Mouse (Mus musculus): ENCODE measurements around the gene Dock9. TPM values are rescaled to one million over a fixed set of nuclear protein-coding genes. Genes with fewer than 3 reads are reported as not detected.

The Dock9 gene
- total and polyA plus RNA-seq, 3 experiments = 9.3 to 12.2 (median 10.3) TPM

DNA sequence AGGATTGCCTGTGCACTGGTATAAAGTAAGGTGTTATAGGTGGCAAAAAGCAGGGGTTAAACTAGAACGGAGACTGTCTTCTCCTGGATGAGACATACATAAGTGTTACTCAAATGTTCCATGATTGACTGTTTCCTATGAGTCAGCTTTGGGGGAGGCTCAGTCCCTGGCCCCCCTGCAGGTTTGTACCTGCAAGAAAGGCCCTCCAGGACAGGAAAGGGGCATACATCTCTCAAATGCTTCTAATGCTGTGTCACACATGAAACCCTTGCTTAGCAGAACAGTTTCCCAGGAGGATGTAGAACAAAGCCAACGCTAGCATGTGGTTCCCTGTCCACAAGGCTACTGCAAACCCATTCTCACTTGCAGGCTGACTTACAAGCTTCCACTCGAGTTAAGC lies 87.5 kb downstream of the Dock9 start (continued):
- TF ChIP-seq USF1 (IDR thresholded peaks at IDR 0.05; ENCODE audit: low read depth, low read length) (no peak), ZNF384 (IDR thresholded peaks at IDR 0.05; ENCODE audit: low read depth, low read length) (peak; percentile 15; the same call in 1 of the 2 replicates), NRF1 (IDR thresholded peaks at IDR 0.05; ENCODE audit: low read depth, low read length) (peak; percentile 22; the same call in 1 of the 2 replicates), ELF1 (IDR thresholded peaks at IDR 0.05; ENCODE audit: low read depth, low read length) (0 out of 2 replicates have a peak, but pooled peaks have one; percentile 30)

DNA sequence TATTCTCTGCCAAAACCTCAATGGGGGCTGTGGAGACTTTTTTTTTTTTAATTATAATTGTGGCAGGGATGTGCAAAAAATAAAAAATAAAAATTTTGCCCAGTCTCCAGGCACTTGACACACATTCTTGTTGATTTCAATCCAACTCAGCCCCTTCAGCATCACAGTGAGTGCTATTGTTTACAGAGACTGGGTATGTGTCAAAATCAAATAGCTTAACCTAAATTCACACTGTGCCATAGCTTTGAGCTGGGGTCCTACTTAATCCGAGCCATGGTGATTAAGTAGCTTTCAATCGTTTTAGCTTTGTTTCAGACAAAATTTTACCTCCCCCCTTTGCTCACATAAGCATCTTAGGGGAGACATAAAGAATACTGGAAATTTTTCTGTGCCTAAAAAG lies 89.4 kb downstream of the Dock9 start:
- no peak overlapping the region for H3K27ac ChIP-seq (ENCODE audit: insufficient read depth, low read depth)
- in situ Hi-C loops (cut with MboI; ENCODE audit: low pct_ligation_motif_present, low pct_unique_long_range_greater_than_20kb, low sequenced_read_pairs) = no loop called here
- H3K79me2 ChIP-seq (replicated peaks; ENCODE audit: control insufficient read depth, extremely low read depth, insufficient read depth, poor library complexity, severe bottlenecking) = peaks cover 31% of the 10 kb centered on the region
- peak overlapping the region in 2 of 3 experiments; percentile 52 to 55 for H3K4me3 ChIP-seq (replicated peaks in 1 of 3; ENCODE audit: low read depth in 2 of 3, low read length in 2 of 3, poor library complexity in 1 of 3)
- dilution Hi-C loops (cut with MboI; ENCODE audit: extremely low pct_ligation_motif_present, extremely low pct_unique_long_range_greater_than_20kb, low sequenced_read_pairs) = no loop called here
- no peaks in the 10 kb centered on the region for H3K27me3 ChIP-seq (replicated peaks)
- peaks cover 22 to 95% of the 10 kb centered on the region in 2 experiments for H3K4me1 ChIP-seq (ENCODE audit: control insufficient read depth in 1 of 2, insufficient read depth in 2 of 2)
- DNase-seq (ENCODE audit: extremely low read depth) = no peak
- TF ChIP-seq MAX (IDR thresholded peaks at IDR 0.05; ENCODE audit: low read length) (no peak), BHLHE40 (IDR thresholded peaks at IDR 0.05; ENCODE audit: low read depth, low read length) (no peak), ETS1 (conservative IDR thresholded peaks at IDR 0.05; ENCODE audit: low read depth, low read length) (no peak), CHD1 (IDR thresholded peaks at IDR 0.05; ENCODE audit: low read depth, low read length) (no peak), POLR2A (IDR thresholded peaks at IDR 0.05; ENCODE audit: low read depth, low read length) (no peak), CHD2 (IDR thresholded peaks at IDR 0.05; ENCODE audit: low read length) (no peak), POLR2AphosphoS2 (IDR thresholded peaks at IDR 0.05; ENCODE audit: low read depth, low read length) (no peak), NRF1 (IDR thresholded peaks at IDR 0.05; ENCODE audit: low read depth, low read length) (no peak), USF2 (conservative IDR thresholded peaks at IDR 0.05; ENCODE audit: low read depth, low read length) (no peak), ZC3H11A (IDR thresholded peaks at IDR 0.05; ENCODE audit: low read depth, low read length) (no peak), RAD21 (IDR thresholded peaks at IDR 0.05; ENCODE audit: low read depth, low read length) (no peak), USF1 (IDR thresholded peaks at IDR 0.05; ENCODE audit: low read depth, low read length) (no peak), JUND (conservative IDR thresholded peaks at IDR 0.05; ENCODE audit: low read depth, low read length) (no peak), MXI1 (IDR thresholded peaks at IDR 0.05; ENCODE audit: low read depth, low read length) (no peak), RCOR1 (conservative IDR thresholded peaks at IDR 0.05; ENCODE audit: low read depth, low read length) (no peak), SMC3 (IDR thresholded peaks at IDR 0.05; ENCODE audit: low read depth, low read length) (no peak)
- H3K36me3 ChIP-seq (replicated peaks in 1 of 2; ENCODE audit: control insufficient read depth in 1 of 2, insufficient read depth in 1 of 2, low read length in 1 of 2) = peaks cover 0 to 12% of the 10 kb centered on the region in 2 experiments
- peak overlapping the region; percentile 62 for H3K4me2 ChIP-seq (ENCODE audit: insufficient read depth, low read depth, poor library complexity, severe bottlenecking)
- H3K9me3 ChIP-seq (replicated peaks; ENCODE audit: low read length) = no peaks in the 10 kb centered on the region
- H3K9ac ChIP-seq (ENCODE audit: insufficient read depth, low read depth) = peak overlapping the region; percentile 61

DNA sequence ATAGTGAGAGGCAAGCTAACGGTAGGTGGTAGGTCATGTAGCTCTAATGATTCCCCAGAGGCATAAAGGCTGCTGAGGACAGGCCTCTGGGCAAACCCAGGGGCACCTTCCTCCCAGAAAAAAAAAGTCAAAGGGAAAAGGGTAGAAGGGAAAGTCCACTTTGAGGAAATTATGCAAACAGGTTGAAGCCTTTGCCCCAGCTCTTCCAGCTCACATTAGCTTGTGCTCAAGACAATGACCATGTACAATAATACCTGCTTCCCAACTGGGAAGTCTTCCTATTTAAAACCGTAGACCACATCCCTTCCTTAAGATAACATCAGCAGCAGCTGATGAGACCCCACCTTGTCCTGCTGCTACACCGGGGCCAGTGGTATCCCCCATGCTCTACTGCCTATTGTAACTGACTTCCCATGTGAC lies 91.1 kb downstream of the Dock9 start:
- dilution Hi-C loops (cut with MboI; ENCODE audit: extremely low pct_ligation_motif_present, extremely low pct_unique_long_range_greater_than_20kb, low sequenced_read_pairs) = no loop called here
- H3K36me3 ChIP-seq (replicated peaks in 1 of 2; ENCODE audit: control insufficient read depth in 1 of 2, insufficient read depth in 1 of 2, low read length in 1 of 2) = peaks cover 0 to 9% of the 10 kb centered on the region in 2 experiments
- H3K9me3 ChIP-seq (replicated peaks; ENCODE audit: low read length) = no peaks in the 10 kb centered on the region
- TF ChIP-seq USF1 (IDR thresholded peaks at IDR 0.05; ENCODE audit: low read depth, low read length) (no peak), SIN3A (IDR thresholded peaks at IDR 0.05; ENCODE audit: low read length) (no peak; the same call in 1 of the 2 replicates), MEF2A (IDR thresholded peaks at IDR 0.05; ENCODE audit: borderline replicate concordance, low read depth, low read length) (peak; percentile 84), MAZ (IDR thresholded peaks at IDR 0.05; ENCODE audit: low read depth, low read length) (no peak), JUND (conservative IDR thresholded peaks at IDR 0.05; ENCODE audit: low read depth, low read length) (no peak), KAT2A (IDR thresholded peaks at IDR 0.05; ENCODE audit: insufficient replicate concordance, low read length) (0 out of 2 replicates have a peak, but pooled peaks have one; percentile 47), RCOR1 (conservative IDR thresholded peaks at IDR 0.05; ENCODE audit: low read depth, low read length) (no peak), CHD2 (IDR thresholded peaks at IDR 0.05; ENCODE audit: low read length) (peak; percentile 65; the same call in 1 of the 2 replicates), ZC3H11A (IDR thresholded peaks at IDR 0.05; ENCODE audit: low read depth, low read length) (no peak), ELF1 (IDR thresholded peaks at IDR 0.05; ENCODE audit: low read depth, low read length) (peak; percentile 59), UBTF (IDR thresholded peaks at IDR 0.05; ENCODE audit: low read depth, low read length) (no peak), SMC3 (IDR thresholded peaks at IDR 0.05; ENCODE audit: low read depth, low read length) (0 out of 2 replicates have a peak, but pooled peaks have one; percentile 8), NELFE (IDR thresholded peaks at IDR 0.05; ENCODE audit: low read depth, low read length) (no peak), RAD21 (IDR thresholded peaks at IDR 0.05; ENCODE audit: low read depth, low read length) (no peak; the same call in none of the 2 replicates), POLR2AphosphoS2 (IDR thresholded peaks at IDR 0.05; ENCODE audit: low read depth, low read length) (no peak), USF2 (conservative IDR thresholded peaks at IDR 0.05; ENCODE audit: low read depth, low read length) (no peak), EP300 (IDR thresholded peaks at IDR 0.05; ENCODE audit: low read length) (peak; percentile 88), ZMIZ1 (IDR thresholded peaks at IDR 0.05; ENCODE audit: low read depth, low read length) (0 out of 2 replicates have a peak, but pooled peaks have one; percentile 51), CTCF (conservative IDR thresholded peaks at IDR 0.05 in 1 of 2, IDR thresholded peaks at IDR 0.05 in 1 of 2; ENCODE audit: low read depth in 2 of 2, low read length in 2 of 2) (no peak), MAFK (IDR thresholded peaks at IDR 0.05; ENCODE audit: insufficient replicate concordance, low read length) (no peak)

More for the DNA sequence above, 91.1 kb downstream of the Dock9 start:
- peaks cover 29 to 95% of the 10 kb centered on the region in 2 experiments for H3K4me1 ChIP-seq (ENCODE audit: control insufficient read depth in 1 of 2, insufficient read depth in 2 of 2)
- H3K4me2 ChIP-seq (ENCODE audit: insufficient read depth, low read depth, poor library complexity, severe bottlenecking) = peak overlapping the region; percentile 74
- H3K27ac ChIP-seq (ENCODE audit: insufficient read depth, low read depth) = peak overlapping the region; percentile 86
- peak overlapping the region; percentile 39 for H3K9ac ChIP-seq (ENCODE audit: insufficient read depth, low read depth)
- in situ Hi-C loops (cut with MboI; ENCODE audit: low pct_ligation_motif_present, low pct_unique_long_range_greater_than_20kb, low sequenced_read_pairs) = no loop called here
- peak overlapping the region; percentile 48 to 63 (median 52) for H3K4me3 ChIP-seq (replicated peaks in 1 of 3; ENCODE audit: low read depth in 2 of 3, low read length in 2 of 3, poor library complexity in 1 of 3)
- no peaks in the 10 kb centered on the region for H3K27me3 ChIP-seq (replicated peaks)
- H3K79me2 ChIP-seq (replicated peaks; ENCODE audit: control insufficient read depth, extremely low read depth, insufficient read depth, poor library complexity, severe bottlenecking) = peaks cover 25% of the 10 kb centered on the region
- DNase-seq (ENCODE audit: extremely low read depth) = peak; percentile 57

All from CH12.LX (cell line).